Mouse (Mus musculus) small intestine, adult 2 months (tissue): Measurements from ENCODE around the gene Cpsf3.

Experiments used
- CTCF ChIP-seq: fragments of 200-500 bp; IDR thresholded peaks from 2 replicates; pipeline ENCODE4 v1.5.1; 2012; ENCODE audit warnings: low read depth, mild to moderate bottlenecking, control low read depth, inconsistent platforms, low read length, moderate library complexity, mixed read lengths; ENCODE audit not compliant: insufficient replicate concordance, insufficient read length; ENCODE audit errors: extremely low read depth
- POLR2A ChIP-seq: fragments of 200-500 bp; IDR thresholded peaks from 2 replicates; pipeline ENCODE4 v1.6.1; 2012; ENCODE audit warnings: low read depth, mild to moderate bottlenecking, control low read depth, inconsistent platforms, low read length, moderate library complexity

DNA sequence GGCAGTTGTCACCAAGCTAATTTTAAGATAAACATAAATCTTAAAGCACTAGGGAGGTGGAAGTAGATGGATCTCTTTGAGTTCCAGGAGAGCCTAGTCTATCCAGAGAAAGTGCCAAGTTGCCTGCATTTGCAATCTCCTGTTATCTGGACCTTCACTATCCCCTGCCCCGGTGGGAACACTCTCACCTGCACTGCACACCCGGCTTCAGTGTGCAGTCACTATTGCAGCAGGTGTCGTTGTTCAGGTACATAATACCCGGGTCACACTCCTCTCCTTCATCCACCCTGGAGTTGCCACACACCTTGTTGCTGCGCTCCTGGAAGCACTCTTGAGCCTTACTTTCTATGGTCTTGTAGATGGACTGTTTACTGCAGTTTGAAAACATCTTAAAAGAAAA is 48.6 kb downstream of the Cpsf3 start:
- TF ChIP-seq CTCF = no peak
- TF ChIP-seq POLR2A = no peak
